Comparison of ENCODE assay signal across 8 mouse cellular contexts in genomic region chr2:11777091-11778068, GRCm38 (mm10). TPM values are rescaled to one million over a fixed set of nuclear protein-coding genes. Genes with fewer than 3 reads are reported as not detected.
DNase-seq lines count a peak whose midpoint lies in the region; ATAC-seq lines count a peak whose summit lies in the region.

Gene Fbh1, minus strand, starts transcription at chr2:11777582.
Gene Ankrd16, plus strand, starts transcription at chr2:11777876.

- peak; percentile 100 for DNase-seq in adipocyte (ENCODE audit: low spot score)
- DNase-seq in embryo, embryonic 10 days (ENCODE audit: low spot score), result peak; percentile 100
- DNase-seq in gastrocnemius, postnatal 10 days, result peak; percentile 100
- DNase-seq in induced T-regulatory cell, adult 2 months (ENCODE audit: low read depth), result peak; percentile 100
- peak; percentile 98 to 100 for DNase-seq in left cerebral cortex, adult 9 months (ENCODE audit: low spot score in 2 of 2)
- peak; percentile 100 for DNase-seq in right cerebral cortex, postnatal 14 days
- DNase-seq in urinary bladder, postnatal 36 days (ENCODE audit: low spot score in 2 of 2), result peak; percentile 100

- ATAC-seq in megakaryocyte progenitor cell, adult 5-6 weeks (replicated peaks; ENCODE audit: poor library complexity), result peak; percentile 89

RNA-seq across cellular contexts. Expression of gene Fbh1, which starts in this region (rescaled TPM):
- 10 to 100 TPM; 37.3 to 44.7 TPM for total RNA-seq in gastrocnemius, postnatal 10 days (2021)
- total RNA-seq in megakaryocyte progenitor cell, adult 5-6 weeks (2015), result 56.3 and 58.3 TPM in 2 replicates
- total RNA-seq in megakaryocyte progenitor cell, adult 5-6 weeks (2017), result 101 and 113 TPM in 2 replicates

RNA-seq across cellular contexts. Expression of gene Ankrd16, which starts in this region (rescaled TPM):
- total RNA-seq in gastrocnemius, postnatal 10 days (2021), result 10 to 100 TPM; 25.8 to 34.0 TPM
- total RNA-seq in megakaryocyte progenitor cell, adult 5-6 weeks (2015), result 36.5 and 37.6 TPM in 2 replicates
- total RNA-seq in megakaryocyte progenitor cell, adult 5-6 weeks (2017), result 17.2 and 27.4 TPM in 2 replicates

Comparison
In these comparisons a context has a peak if more than half of its experiments do, and no peak if none do; other contexts are left out.
1. Peak in every context shown above with its lines: DNase-seq and ATAC-seq.